Mouse (Mus musculus) gastrocnemius, postnatal 36 days (tissue): Measurements from ENCODE around the gene Drd4. TPM values are rescaled to one million over a fixed set of nuclear protein-coding genes. Genes with fewer than 3 reads are reported as not detected.

Experiments used
- DNase-seq, 2 experiments: peaks; one replicate each; pipeline ENCODE4 v3.0.0; 2022
- intact Hi-C: fragments of 180-260 bp; cut with DNase I; formaldehyde crosslinking; loops from one replicate; pipeline ENCODE4 v1.15.1; 2025
- total RNA-seq, 2 experiments: library from RNA; stranded (reverse); gene quantifications; 2 replicates each; pipeline ENCODE4 v1.2.3; 2021

Gene Drd4
- total RNA-seq, 2 experiments from 2014 or later = not detected

DNA sequence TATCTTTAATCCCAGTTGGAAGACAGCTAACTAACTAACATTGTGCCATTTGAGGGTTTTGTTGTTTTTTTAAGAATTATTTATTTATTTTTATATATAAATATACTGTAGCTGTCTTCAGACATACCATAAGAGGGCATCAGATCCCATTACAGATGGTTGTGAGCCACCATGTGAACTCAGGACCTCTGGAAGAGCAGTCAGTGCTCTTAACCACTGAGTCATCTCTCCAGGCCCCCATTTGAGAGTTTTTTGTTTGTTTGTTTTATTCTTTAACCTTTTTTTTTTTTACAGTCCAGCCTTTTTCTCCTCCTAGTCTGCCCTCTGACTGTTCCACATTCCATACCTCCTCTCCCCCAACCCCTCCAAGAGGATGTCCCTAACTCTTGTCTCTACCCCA is 38.9 kb downstream of the Drd4 start:
- DNase-seq = no peak
- intact Hi-C loops = no loop called here

DNA sequence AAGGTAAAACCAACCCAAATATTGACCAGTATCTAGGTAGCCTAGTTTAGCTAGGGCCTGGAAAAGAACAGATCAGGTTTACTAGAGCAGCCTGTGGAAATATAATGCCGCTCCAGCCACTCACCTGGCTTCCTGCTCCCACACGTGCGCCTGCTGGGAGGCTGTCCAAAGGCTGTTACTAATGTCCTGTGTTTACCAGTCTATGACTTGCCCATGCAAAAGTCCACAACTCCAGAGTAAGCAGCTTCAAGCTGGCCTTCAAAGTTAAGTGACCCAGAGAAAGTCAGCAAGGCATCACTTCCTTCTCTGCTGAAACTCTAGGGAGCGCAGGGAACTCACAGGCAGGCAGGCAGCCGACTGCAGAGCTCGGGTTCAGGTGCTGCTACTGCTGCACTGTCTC is 40.2 kb downstream of the Drd4 start:
- intact Hi-C loops = no loop called here
- DNase-seq = no peak

DNA sequence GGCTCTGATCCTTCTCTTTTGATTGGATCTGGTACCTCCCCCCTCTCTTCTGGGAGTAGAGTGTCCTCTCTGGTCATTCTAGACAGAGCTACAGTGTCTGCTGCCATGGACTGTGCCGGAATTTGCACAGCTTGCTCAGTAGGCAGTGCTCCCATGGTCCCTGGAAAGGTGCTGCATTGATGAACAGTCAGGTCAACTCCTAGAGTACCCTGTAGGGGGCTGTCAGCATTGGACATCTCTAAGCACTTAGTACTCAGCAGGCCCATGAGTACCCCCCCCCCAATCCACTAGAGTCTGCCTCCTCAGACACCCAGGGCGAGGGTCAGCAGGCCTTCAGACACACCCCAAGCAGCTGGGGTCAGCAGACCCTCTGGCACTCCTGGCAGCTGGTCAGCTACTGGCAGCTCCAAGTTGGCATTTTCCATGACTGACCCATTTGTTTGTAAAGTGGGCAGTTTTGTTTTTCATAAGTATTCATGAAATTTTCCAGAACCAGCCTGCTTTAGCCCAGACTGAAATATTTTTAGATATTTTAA is 43.3 kb downstream of the Drd4 start:
- intact Hi-C loops = no loop called here
- DNase-seq = no peak

DNA sequence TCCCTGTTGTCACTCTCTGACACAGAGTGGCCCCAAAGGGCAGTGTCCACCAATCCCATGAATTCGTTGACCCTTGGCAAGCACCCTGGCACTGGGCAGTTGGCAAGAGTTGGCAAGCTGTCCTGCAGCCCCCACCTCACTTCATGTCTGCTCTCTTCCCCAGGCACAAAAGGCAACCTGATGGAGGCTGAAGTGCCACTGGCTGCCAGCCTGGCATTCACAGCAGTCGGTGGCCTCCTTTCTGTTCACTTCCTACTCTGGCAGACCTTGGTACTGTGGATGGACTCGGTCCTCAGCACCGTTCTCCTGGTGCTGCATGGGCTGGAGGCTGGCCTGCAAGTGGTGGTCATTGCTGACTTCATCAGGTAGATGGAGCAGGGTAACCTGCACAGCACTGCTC is 43.9 kb downstream of the Drd4 start:
- intact Hi-C loops = no loop called here
- DNase-seq = no peak

DNA sequence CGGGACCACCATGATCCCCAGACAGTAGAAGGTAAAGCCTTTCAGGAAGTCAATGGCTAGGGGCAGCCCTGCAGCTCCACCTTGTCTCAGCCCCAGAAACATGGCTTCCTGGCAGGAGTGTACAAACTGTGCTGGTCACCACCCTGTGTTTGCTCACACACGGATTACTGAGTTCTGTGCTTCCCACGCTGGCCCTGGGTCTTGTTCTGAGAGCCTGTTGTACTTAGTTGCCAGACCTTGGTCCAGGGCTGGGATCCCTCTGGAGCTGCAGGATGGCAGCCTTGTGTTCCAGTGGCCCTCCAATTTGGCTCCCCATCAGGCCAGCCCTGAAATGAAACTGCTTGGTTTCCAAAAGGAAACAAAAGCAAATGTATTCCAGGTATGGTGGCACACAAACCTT is 44.5 kb downstream of the Drd4 start:
- intact Hi-C loops = no loop called here
- no peak for DNase-seq

DNA sequence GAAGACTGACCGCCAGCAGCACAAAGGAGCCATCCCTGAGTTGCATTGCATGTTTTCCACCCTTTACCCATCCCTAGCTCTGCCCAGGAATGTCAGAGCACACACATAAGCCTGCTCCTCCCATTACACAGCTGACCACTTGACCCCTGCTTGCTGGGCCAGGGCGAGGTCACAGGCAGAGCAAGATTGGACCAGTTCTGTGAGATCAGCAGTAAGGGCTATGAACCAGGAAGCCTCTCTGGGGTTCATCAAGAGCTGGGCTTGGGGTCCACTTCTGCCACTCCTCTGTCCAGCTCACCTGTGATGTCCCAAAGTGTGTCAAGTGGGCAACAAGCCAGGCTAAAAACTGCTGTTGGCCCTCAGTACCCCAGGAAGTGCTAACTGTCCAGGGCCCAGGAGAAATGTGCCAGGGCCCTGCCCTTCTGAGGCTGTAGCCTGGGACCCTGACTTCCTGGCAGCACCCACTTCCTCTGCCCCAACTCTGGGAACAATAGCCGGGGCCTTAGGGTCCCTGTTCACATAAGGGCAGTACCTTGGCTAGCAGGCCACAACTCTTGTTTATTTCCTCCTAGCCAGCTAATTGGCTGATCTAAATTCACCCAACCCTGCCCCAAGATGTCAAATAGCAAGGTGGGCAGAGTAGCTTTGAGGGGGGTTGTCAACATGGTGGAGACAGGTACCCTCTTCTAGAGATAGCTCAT is 46.1 kb downstream of the Drd4 start:
- intact Hi-C loops = no loop called here
- peak in 1 of 2 experiments; percentile 12 for DNase-seq

DNA sequence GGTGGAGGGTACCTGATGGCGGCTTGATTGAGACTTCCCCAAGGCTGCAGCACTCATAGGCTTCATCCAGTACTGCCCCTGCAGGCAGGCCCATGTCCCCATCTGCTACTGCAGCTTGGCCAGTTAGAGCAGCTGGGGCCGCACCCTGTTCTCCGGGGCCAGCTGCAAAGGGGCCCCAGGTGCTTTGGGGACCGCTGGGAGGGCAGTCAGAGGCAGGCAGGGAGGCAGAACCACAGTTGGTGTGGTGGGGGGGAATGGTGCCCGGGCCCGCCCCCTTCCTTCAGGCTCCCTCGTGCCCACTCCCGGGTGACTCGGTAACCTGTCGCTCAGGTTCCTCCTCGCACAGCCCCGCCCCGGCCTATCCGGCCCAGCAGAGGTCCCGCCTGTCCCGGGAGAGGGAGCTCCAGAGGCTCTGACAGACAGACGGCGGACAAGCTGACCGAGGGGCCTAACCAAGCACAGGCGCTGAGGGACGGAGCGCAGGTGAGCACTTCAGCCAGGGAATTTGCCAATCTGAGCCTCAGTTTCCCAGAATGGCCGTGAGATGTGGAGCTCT is 46.8 kb downstream of the Drd4 start, which contains the start of gene Eps8l2:
Gene Eps8l2, plus strand, starts transcription at position 305 of the 556 bp plus-strand sequence.
- peak in 1 of 2 experiments; percentile 16 for DNase-seq

DNA sequence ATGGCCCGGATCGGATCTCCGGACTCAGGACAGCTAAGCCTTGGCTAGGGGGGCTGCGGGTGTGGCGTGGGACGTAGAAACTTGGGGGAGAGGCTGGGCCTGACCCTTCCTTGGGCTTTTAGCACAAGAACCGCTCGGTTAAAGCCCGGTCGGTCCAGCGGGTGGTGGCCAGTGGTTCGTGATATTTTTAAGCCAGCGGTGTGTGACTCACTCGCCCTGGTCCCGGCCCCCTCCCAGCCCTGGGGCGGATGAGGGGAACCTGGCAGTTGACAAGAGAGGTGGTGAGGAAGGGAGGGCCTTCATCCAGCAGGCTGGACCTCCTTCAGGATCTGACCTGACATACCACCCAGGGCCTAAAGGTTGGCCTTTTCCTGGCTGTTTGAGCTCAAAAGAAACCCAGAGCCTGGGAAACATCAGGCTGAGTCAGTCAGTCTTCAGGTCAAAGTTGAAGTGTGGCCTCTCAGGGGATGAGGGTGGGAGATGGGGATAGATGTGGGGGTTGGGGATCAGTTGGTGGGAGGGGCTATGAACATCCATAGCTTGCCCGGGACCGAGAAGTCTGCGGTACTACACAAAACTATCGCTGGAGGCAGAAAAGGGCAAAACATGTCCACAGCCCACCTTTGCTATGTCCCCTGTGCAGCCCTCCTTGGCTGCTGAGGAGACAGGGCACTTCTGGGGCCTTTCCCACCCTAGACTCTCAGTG is 47.6 kb downstream of the Drd4 start:
- intact Hi-C loops = no loop called here
- DNase-seq = no peak

More for the DNA sequence above, 46.8 kb downstream of the Drd4 start, which contains the start of gene Eps8l2:
- intact Hi-C loops = no loop called here

DNA sequence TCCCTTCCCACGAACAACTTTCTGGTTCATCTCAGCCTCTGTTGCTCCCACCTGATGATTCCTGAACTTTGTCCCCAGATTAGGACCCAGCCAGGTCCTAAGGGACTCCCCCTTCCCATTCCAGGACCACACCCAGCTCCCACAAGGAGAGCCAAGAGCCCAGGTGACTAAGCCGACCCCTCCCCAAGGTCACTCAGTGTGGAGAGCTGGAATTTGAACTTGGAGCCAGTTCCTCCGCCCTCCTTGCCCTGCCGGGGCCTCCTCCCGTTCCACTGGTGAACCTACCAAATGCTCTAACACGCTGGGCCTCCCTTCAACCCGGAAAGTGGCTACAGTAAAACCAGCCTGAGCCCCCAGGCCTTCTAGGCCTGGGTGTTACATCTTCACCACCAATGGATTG is 48.2 kb downstream of the Drd4 start:
- DNase-seq = no peak
- intact Hi-C loops = no loop called here

DNA sequence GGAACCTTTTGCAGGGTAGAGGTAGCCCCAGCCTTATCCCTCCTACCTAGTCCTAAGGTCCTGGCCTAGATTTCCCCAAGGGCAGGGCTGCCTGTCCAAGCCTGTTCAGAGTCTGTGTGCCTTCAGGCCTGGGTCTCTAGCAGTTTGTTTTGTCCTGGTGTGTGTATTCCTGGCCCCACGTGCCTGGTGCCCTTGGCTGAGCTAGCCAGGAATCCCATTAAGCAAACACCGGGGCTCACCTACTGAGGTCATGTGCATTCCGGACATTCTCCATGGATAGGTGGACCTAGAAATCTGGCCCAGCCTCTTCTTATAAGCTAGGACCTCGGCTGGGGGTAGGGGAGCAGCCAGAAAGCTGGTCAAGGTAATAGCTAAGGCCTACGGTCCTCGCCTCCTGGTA is 48.7 kb downstream of the Drd4 start:
- DNase-seq = no peak
- intact Hi-C loops = no loop called here

DNA sequence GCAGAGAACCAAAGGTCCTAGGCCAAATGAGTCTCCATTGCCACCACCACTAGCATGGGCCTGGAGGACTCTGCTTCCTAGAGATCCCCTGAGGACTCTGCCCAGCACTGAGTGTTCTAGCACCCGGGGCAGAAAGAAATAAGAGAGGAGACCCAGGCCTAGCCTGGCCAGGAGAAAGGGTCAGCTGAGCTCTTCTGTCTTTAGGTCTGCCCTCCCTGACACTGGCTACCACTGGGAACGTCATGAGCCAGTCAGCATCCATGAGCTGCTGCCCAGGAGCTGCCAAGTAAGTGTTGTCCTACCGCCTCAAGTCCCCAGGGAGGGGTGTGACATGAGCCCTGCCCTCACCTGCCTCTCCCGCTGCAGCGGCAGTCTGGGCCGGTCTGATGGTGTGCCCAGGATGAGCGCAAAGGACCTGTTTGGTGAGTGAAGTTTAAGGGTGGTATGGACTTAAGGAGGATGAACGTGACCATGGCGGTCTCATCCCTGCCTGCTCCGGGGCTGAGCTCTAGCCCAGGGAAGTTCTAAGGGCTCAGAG is 50.0 kb downstream of the Drd4 start:
- intact Hi-C loops = no loop called here
- no peak for DNase-seq

DNA sequence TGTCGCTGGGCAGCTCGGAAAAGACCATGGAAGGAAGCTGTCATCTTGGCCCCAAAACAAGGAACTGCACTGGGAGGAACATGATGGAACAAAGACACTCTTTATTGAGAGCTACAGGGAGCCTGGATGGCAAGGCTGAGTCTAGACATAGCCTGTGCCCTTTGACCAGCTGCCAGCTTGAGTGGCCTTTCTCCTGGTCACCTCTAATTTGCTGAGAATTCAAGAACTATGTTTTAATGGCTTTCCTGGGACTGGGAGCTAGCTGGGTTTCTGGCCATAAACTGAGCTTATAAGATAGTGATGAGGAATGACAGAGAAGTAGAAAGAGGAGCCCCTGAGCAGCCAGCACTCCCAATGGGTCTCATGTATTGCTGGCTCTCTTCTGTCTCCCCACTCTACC is 51.4 kb downstream of the Drd4 start:
- intact Hi-C loops = no loop called here
- DNase-seq = no peak

DNA sequence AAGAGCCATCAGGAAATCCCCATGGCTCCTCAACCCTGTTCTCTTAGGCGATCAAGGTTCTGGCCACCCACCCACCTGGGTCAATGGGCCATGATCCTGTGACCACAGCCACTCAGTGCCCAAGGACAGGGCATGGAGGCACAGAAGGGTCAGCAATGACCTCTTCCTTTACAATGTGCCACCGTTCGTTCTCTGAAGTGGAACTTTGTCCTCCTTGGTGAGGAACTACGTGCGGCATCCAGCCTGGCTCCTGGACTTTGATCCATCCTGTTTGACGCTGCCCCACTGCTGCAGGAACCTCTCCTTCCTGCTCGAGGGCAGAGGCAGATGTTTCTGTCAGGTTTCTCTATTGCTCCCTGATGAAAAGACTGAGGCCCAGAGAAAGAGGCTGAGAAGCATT is 51.9 kb downstream of the Drd4 start:
- no peak for DNase-seq
- intact Hi-C loops = no loop called here

DNA sequence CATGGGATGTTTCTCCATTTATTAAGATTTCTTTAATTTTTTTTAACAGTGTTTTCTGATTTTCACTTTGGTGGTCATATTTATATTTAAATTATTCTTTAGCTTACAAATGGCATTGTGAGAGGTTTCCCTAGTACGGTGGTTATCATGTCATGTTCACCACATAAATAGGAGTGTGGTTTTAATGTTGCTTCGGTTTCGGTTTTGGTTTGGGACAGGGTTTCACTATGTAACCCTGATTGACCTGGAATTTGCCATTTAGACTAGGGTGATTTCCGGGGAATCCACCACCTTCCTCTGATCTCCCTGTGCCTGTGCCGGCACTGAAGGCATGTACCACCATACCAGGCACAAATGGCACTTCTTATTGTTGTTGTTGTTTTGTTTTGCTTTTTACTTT is 53.0 kb downstream of the Drd4 start:
- intact Hi-C loops = no loop called here
- DNase-seq = no peak

Other genes starting within 250 kb of the Drd4 start
- under 1 TPM; 0.20 to 0.22 TPM for gene B4galnt4, start 230.9 kb upstream of the Drd4 start, total RNA-seq
- gene Pkp3, start 213.8 kb upstream of the Drd4 start, total RNA-seq = under 1 TPM in 1 of 2 experiments, not detected in 1; 0.12 TPM
- 1 to 10 TPM; 1.7 to 2.0 TPM for gene Sigirr, start 191.4 kb upstream of the Drd4 start, total RNA-seq
- gene Ano9, start 174.2 kb upstream of the Drd4 start, total RNA-seq = not detected
- 10 to 100 TPM; 15.9 to 18.7 TPM for gene Ptdss2, start 169.6 kb upstream of the Drd4 start, total RNA-seq
- gene Rnh1, start 119.1 kb upstream of the Drd4 start, total RNA-seq = 10 to 100 TPM; 41.8 to 45.9 TPM
- 100 to 1,000 TPM; 148 to 163 TPM for gene Hras, start 98.0 kb upstream of the Drd4 start, total RNA-seq
- gene Lrrc56, start 97.8 kb upstream of the Drd4 start, total RNA-seq = 1 to 10 TPM; 2.0 to 2.1 TPM
- gene Lmntd2, start 77.9 kb upstream of the Drd4 start, total RNA-seq = not detected
- gene Rassf7, start 76.1 kb upstream of the Drd4 start, total RNA-seq = under 1 TPM in 1 of 2 experiments, not detected in 1; 0.59 TPM
- gene Phrf1, start 63.2 kb upstream of the Drd4 start, total RNA-seq = 10 to 100 TPM; 19.2 to 20.6 TPM
- 1 to 10 TPM in 1 of 2 experiments, under 1 TPM in 1; 0.71 to 2.5 TPM for gene Irf7, start 25.5 kb upstream of the Drd4 start, total RNA-seq
- under 1 TPM in 1 of 2 experiments, not detected in 1; 0.12 TPM for gene Cdhr5, start 15.2 kb upstream of the Drd4 start, total RNA-seq
- not detected for gene Sct, start 12.9 kb upstream of the Drd4 start, total RNA-seq
- gene Deaf1, start 35.7 kb downstream of the Drd4 start, total RNA-seq = 10 to 100 TPM; 13.9 to 14.8 TPM
- gene Tmem80, start 35.7 kb downstream of the Drd4 start, total RNA-seq = 10 to 100 TPM; 10.2 to 10.6 TPM
- gene Eps8l2, start 46.9 kb downstream of the Drd4 start, total RNA-seq = 1 to 10 TPM; 2.1 to 2.5 TPM
- gene Taldo1, start 100.2 kb downstream of the Drd4 start, total RNA-seq = 10 to 100 TPM; 81.0 to 82.7 TPM
- gene Gatd1, start 122.1 kb downstream of the Drd4 start, total RNA-seq = 1 to 10 TPM; 6.3 to 6.7 TPM
- gene Cend1, start 137.5 kb downstream of the Drd4 start, total RNA-seq = under 1 TPM; 0.20 to 0.39 TPM
- 10 to 100 TPM; 15.6 to 38.4 TPM for gene Slc25a22, start 145.9 kb downstream of the Drd4 start, total RNA-seq
- gene Pidd1, start 152.0 kb downstream of the Drd4 start, total RNA-seq = under 1 TPM; 0.15 to 0.18 TPM
- gene Rplp2, start 155.4 kb downstream of the Drd4 start, total RNA-seq = 100 to 1,000 TPM; 466 to 562 TPM
- gene Pnpla2, start 163.2 kb downstream of the Drd4 start, total RNA-seq = 100 to 1,000 TPM; 306 to 361 TPM
- 1 to 10 TPM; 6.3 to 7.4 TPM for gene Cracr2b, start 169.1 kb downstream of the Drd4 start, total RNA-seq
- gene Cd151, start 175.4 kb downstream of the Drd4 start, total RNA-seq = 10 to 100 TPM; 65.6 to 83.2 TPM
- gene Polr2l, start 183.1 kb downstream of the Drd4 start, total RNA-seq = 10 to 100 TPM; 53.1 to 58.7 TPM
- gene Tspan4, start 183.2 kb downstream of the Drd4 start, total RNA-seq = 10 to 100 TPM in 1 of 2 experiments, 1 to 10 TPM in 1; 7.2 to 14.1 TPM
- 10 to 100 TPM; 13.9 to 14.5 TPM for gene Chid1, start 247.9 kb downstream of the Drd4 start, total RNA-seq